Mouse (Mus musculus) urinary bladder, postnatal 36 days (tissue): ENCODE results near the gene Ift122.
A peak's percentile ranks its signal among the peaks of the same experiment; 100 is the strongest.

ENCODE experiments used
- DNase-seq, 2 experiments: peaks; one replicate each; pipeline ENCODE4 v3.0.0; 2022; ENCODE audit warnings: low spot score in 2 of 2, mixed read lengths in 1 of 2

Gene Ift122

DNA sequence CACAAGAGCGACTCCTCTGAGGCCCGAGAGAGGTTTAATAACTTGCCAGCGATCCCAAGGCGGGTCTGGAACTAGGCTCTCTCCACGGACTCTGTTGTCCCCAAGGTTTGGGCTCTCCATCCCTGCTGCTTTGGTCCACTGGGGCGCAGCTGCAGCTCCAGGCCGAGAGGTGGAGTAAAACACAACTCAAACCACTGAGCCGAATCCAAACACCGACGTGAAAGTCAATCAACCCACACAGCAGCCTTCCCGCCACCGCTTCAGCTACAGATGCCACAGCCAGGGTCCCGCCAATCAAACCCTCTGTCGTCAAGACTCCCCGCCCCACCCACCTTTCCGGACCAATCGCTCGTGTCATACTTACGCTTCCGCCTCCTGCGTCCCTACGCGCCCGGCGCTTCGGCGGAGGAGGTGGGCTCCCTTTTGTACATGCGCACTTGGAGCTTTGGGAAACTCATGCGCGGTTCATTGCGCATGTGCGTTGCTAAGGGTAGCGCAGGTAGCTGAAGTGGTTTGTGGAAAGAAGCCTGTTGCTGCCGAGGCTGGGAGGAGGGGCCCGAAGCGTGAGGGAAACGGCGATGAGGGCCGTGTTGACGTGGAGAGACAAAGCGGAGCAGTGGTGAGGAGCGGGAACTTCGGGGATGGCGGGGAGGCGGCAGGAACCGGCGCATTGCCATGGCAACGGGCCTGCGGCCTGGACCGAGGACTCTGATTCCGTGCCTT is at the start of gene Ift122, which contains the start of gene Mbd4:
TSS of gene Ift122 (plus strand) at position 380 of the 723 bp plus-strand sequence.
TSS of gene Mbd4 (minus strand) at position 281 of the 723 bp plus-strand sequence.
- DNase-seq: peak; percentile 93 to 99

DNA sequence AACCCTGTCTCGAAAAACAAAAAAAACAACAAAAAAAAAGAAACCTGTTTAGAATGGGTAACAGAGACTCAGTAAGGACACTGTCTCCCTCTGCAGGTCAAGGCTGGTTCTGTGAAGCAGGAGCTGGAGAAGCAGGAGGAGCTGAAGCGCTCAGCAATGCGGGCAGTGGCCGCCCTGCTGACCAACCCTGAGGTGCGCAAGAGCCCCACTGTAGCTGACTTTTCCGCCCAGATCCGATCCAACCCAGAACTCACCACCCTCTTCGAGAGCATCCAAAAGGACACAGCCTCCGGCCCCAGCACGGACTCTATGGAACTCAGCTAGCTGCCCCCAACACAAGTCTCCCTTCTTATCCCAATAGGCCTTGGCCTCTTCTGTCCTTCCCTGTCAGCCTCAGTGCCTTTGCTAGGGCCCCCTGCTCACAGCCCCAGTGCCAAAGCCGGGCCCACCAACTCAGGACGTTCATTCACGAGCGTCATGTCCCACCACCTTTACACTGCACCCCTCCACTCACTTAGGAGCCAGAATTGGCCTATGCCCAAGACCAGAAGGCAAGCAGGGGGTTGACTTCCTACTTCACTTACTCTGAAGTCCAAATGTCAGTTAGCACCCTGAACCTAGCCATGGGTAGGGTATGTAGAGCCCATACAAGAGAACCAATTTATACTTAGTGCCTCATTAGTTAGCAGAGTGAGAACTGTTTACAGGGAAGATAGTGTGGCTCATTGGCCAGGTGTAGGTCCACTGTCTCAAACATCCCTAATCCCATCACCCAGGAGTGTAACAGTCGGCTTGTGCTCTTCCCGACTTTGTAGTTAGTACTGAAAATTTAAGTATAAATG is 49.5 kb upstream of the Ift122 start:
- peak; percentile 56 to 71 for DNase-seq

DNA sequence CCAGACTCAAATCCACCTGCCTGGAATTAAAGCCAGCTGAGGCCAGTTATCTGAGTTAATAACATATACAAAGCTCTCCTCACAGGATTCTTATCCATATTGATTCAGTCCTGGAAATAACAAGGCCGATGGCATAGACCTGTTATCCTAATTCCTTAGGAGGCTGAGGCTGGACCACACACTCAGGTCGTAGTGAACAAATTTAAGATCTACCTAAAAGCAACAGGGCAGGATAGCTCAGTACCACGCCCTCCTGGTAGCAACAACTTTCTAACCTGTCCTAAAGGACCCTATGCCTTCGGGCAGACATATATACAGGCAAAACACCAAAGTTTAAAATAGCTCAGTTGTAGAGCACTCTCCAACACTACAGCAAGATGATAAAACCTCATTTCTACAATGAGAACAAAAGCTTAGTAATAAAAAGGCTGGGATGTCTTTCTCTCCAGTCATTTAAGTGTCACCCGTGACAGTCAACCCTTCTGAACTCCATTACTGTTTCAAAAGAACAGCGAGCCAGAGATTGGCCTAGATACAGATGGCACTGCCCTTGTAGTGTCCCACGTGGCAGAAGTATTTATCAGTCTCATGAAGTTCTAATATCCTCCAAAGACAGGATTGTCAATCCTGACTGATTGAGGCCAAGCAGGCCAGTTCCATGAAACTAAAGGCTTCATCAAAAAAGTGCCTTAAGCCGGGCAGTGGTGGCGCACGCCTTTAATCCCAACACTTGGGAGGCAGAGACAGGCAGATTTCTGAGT is 48.7 kb upstream of the Ift122 start:
- no peak for DNase-seq

DNA sequence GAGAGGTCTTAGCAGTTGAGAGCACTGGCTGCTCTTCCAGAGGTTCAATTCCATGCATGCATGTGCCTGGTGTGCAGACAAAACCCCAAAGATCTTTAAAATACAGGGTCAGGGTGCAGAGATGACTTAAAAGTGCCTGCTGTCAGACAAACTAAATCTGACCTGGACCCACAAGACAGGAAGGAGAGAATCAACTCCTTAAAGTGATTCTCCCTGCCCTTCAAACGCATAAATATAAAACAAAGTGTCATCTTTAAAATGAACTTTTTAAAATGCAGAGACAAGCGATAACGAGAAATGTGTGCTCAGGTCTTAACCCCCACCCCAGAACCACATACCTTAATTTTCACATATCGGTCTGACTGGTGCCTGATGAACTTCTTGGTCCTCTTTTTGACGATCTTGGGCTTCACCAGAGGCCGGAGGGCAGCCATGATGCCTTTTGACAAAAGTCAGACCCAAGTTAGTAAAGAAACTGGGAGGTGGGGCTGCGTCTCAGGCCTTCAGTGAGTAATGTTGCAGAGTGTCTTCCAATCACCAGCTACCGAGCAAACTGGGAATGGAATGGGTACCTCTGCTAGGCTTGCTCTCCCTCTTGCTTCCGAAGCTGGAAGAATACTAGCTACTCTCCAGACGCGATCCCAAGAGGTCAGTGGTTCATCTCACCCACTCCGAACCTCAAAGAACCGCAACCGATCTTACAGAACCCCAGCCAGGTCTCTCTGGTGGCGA is 45.6 kb upstream of the Ift122 start:
- DNase-seq: no peak

DNA sequence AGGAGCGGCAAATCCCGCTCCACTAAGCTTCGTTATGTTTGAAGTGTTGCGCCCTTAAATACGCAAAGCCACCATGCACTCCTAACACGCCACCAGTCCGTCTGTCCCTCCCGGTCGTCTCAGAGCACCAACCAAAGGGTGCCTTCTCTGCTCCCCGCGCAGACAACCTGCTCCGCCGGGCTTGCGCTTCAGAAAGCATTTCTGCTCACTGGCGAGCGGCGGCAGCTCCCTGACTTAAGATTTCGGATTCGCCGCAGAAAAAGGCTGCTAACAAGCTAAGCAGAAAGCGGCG is 45.1 kb upstream of the Ift122 start:
- no peak for DNase-seq

DNA sequence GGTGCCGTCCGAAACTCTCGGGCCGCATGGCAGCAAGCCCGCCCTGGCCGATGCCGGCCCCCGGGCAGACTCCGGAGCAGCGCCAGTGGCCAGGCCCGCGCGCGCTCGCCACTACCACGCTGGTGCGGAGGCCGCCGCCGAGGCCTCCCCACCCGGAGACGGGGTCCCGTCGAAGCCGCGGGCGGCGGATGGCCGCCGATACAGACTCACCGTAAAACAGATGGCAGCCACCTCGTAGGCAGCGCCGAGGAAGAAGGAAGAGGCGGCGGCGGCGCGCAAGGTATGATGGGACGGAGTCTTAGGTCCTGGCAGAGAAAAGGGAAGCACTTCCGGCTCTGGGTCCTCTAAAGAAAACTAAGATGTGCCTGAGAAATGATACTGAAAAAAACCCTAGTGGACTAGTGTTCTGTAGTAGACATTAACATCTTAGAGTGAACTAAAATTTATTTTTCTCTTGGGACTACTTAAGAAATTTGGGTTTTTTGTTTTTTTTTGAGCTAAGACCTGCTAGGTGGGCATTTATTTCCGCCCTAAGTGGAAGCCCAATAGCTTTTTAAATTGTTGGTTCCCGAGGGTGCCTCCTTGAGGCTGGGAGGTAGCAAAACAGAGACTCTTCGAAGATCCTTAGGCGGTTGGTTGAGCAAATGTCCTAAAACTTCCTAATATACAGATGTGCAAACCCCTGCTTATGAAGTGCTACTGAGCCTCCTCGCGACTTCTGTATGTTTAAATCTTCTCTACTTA is 44.6 kb upstream of the Ift122 start, which contains the start of gene Rpl32:
TSS of gene Rpl32 (minus strand) at position 260 of the 744 bp plus-strand sequence.
- peak; percentile 83 to 84 for DNase-seq

DNA sequence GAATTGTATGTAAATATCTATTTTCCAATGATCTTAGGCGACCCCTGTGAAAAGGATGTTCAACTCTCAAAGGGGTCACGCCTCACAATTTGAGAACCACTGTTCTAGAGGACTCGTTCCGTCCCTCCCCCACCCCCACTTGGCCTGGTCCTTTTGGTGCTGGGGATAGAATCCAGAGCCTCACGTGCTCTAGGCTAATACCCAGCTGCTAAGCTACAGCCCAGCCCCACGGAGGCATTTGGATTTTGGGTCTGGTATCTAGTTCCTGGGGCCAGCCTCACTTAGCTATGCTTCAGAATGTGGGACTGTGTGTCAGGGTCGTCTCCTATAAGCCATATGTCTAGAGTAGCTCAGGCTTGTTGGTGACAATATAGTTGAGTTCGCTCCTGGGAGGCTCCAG is 41.7 kb upstream of the Ift122 start:
- DNase-seq: no peak

DNA sequence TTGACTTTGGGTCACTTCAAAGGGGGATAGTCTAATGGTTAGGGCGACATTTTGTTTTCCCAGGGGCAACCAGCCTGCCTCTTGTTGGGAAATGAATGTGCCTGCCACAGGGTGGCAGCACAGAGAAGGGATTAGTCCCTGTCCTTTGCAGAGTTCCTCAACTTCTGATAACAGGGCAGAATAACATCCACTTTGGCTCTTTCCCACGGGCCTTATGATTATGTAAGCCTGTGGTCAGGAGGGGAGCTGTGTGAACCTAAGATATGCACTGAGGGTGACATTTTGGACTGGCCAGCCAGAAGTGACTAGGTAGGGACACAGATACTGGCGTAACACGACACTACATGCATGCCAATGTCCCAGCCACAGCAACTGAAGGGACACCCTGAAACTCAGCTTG is 39.2 kb upstream of the Ift122 start:
- peak; percentile 18 to 40 for DNase-seq

DNA sequence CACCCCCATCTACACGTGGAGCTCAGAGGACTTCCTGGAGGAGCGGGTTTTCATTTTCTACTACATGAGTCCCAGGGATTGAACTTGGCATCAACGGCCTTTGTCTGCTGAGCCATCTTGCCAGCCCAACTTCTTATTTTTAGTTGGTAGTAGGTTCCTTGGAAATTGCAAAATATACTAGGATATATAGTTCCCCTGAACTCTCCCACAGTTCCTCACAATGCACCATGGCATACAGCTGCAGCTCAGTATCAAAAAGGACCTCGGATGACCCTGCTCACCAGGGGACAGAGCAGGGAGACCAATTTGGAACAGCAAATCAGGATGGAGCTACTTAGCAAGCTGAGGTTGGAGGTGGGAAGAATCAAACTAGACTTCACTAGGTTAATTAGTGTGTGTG is 38.2 kb upstream of the Ift122 start:
- no peak for DNase-seq

DNA sequence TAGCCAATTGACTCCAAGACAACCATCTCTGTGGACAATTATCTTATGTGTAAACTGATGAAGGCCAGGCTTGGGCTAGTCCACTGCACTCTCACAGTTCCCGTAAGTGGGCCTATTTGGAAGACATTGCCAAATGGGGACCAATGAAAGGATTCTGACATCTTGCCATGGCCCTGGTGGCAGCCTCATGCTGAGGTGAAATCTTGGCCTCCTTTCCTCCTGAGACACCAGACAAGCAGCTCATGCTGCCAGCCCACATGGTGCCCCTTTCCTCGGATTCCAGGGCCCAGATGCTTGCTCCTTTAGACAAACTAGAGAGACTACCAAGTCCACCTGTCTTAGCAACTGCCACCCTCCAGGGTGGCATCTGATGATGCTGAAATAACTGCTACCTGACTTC is 35.1 kb upstream of the Ift122 start:
- DNase-seq: no peak

DNA sequence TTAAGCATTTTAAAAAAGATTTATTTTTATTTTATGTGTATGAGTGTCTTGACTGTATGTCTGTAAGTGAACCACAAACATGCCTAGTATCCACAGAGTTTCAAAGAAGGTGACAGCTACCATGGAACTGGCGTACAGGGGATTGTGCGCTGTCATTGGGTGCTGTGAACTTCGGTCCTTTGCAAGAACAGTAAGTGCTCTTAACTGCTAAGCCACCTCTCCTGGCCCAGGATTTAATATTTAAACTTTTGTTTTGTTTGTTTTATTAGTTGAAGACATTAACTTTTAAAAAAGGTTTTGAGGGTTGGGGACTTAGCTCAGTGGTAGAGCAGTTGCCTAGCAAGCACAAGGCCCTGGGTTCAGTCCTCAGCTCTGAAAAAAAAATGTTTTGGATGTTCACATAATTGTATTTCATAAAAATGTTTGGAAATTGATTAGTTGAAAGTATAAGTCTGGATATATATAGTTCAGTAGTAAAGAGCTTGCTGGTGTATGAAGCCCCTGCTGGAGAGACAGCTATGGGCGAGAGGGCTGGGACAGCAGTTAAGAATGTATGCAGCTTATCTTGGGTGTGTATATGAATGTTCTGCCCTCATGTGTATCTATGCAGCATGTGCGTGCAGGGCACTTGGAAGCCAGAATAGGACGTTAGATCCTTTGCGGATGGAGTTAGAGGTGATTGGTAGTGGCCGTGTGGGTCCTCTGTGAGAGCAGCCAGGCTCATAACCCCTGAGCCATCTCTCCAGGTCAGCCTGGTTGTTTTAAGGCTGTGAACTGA is 31.9 kb upstream of the Ift122 start:
- no peak for DNase-seq

DNA sequence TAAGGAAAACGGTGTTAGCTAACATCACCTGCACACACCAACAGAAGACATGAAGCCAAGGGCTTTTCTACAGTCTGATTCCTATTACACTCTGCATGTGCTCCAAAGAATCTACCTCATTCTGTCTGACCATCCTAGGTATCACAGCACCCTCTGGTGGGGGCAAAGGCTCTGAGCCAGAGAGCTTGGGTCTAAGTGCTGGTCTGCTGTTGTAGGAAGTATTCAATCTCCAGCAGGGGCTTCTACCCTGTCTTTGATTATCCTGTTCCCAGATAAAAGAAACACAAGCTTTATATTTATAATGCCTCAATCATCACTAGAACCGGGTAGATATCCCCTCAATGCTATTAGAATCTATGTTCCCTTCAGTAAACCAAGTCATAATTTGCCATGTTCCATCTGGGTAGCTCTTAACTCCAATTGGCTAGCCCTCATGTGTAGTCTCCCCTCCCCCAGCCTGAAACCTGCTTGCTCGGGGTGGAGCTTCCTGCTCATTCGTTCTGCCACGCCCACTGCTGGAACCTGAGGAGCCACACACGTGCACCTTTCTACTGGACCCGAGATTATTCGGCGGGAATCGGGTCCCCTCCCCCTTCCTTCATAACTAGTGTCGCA is 29.3 kb upstream of the Ift122 start:
- DNase-seq: peak in 1 of 2 experiments; percentile 22

DNA sequence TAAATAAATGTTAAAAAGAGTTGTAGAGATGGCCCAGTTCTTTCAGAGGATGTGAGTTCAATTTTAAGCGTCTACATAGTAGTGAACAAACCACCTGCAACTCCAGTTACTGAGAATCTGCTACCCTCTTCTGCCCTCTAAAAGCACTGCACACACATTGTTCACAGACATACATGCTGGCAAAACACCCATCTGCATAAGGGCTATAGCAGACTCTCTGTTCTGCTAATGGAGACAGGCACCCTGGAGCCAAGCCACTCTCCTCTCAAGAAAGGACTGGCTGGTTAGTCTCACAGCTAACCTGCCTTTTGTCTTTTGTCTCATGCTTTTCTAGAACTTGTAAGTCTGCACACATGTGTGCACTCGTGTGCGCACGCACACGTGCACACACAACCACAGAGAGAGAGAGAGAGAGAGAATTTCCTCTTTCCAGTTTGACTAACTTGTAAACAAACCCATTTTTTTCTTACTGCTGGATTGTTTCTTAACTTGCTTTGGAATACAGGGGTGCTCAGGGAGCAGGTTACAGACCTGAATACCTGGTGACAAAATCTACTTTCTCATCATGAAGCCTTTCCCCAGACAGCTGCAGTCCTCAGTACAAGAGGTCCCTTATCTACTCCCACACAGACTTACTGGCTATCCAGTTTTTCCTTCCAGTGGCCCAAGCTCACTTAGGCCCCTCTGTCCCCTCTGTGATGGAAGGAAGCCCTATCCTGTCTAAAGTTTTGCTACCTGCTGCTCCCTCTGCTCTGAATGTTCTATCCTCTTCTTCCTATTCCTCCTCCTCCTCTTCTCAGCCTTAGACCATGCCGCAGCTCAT is 22.3 kb upstream of the Ift122 start:
- no peak for DNase-seq

DNA sequence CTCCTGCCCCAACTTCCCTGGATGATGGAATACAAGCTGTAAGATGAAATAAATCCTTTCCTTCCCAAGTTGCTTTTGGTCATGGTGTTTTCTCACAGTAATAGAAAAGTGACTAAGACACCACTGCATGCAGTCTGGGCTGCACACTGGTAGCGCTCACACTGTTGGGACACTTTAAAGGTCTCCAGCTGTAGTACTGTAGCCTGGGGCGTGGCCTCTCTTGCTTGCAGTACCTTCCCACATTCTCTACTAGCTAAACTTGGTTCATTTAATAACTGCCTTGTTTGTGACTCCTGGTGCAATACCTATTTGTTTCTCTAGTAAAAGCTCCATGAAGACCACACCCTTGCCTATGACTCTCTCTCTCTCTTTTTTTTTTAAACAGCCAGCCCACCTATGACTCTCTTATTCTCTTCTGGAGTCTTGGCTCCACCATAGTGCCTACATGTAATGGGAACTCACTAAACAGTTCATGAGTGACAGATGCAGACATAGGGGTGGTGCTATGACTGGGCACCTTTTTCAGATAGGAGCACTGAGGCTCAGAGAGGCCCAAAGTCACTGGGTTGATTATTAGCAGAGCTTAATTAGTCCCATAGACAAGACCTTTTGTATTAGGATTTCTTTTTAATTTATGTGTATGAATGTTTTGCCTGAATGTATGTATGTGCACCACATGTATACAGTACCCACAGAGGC is 21.0 kb upstream of the Ift122 start:
- no peak for DNase-seq

DNA sequence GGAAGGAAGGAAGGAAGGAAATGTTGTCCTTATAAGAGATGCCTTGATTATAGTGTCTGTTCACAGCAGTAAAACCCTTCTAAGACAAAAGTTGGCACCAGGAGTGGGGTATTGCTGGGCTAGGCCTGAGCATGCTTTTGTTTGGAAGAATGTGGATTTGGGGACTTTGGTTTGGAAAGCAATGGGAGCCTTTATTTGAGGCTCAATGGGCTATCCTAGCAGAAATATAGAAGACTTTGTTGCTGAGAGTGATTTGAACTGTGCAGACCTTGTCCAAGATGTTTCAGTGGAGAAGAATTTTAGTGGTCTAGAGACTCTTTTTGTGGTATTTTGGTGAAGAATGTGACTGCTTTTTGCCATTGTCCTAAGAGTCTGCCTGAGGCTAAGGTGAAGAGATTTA is 19.4 kb upstream of the Ift122 start:
- no peak for DNase-seq

DNA sequence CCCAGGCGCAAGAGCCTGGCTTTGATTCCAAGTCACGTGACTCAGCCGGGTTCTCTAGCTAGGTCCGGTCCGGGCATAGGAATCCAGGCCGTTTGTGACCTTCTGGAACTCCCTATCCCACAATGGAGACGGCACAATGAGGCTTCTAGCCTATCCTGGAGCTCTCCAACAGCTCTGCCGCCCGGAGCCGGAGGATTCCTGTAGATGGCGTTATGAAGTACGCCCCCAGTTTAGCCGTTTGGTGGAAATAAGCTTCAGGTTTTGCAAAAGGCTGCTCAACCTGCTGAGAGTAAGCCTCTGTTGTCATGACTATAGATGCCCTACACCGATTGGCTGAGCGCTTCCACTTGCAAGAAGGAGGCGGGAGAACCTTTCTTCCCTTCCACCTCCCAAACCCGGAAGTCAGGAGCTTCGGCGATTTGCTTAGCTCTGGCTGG is 15.1 kb upstream of the Ift122 start, which contains the start of gene Efcab12:
TSS of gene Efcab12 (minus strand) at position 252 of the 437 bp plus-strand sequence.
- peak; percentile 57 to 75 for DNase-seq

DNA sequence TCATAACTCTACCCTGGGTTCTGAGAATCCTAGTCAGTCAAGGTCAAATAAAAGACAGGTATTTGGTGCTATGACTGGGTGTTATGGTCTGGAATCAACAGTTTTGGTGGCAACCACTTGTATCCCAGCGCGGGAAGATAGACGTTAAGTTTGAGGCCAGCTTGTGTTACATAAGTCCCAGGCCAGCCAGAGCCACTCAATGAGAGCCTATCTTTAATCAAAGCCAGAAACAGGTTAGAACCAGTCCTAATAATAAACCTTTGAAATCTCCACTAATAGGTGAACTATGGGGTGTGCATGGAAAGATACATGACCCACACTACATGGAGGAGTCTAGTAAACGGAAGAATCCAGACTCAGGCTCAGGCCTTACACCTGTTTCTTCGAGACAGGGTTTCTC is 14.5 kb upstream of the Ift122 start:
- no peak for DNase-seq

DNA sequence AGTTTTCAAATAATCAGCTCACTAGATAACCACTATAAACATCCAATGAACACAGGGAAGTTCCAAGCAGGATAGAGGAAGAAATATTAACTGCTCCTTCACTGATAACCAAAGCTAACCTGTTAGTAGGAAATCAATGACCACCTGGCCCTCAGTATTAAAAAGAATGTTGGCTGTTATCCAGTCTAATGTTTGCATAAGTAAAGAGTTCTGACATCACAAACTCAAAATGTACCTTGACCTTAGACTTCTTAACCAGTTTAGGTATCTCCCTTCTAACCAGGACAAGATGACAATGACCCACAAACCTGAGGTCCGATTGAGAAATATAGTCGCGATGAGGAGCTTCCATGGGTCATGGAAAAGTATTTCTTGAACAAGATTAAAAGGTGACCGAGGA is 8.3 kb upstream of the Ift122 start:
- DNase-seq: no peak
